Mouse (Mus musculus): Measurements from ENCODE around the gene Rnf144b.

DNA sequence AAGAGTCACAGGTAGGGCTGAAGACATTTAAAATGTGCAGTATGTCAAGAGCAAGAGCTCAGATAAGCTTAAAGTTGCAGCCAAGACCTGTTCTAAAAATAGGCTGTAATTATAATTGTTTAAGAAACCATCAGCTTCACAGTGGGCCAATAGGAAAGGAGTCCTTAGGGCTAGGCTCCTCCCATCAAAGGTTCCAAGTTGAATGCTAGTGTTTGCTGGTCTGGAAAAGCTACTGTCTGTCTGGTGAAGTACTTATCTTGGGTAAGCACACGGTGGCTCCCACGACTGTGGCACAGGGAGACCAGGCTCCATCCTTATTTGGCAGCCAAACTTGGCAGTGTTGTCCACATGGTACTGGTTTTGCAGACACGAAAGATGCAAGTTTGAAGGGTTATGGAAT, 9.5 kb upstream of the Rnf144b start:
- TF ChIP-seq POLR2AphosphoS5 (IDR thresholded peaks at IDR 0.05; ENCODE audit: insufficient replicate concordance, low read depth, low read length): no peak
- no peak for TF ChIP-seq CTCF (IDR thresholded peaks at IDR 0.05; ENCODE audit: low read depth, low read length)
- no peak for TF ChIP-seq GATA1 (IDR thresholded peaks at IDR 0.05; ENCODE audit: borderline replicate concordance, low read length)
